Mouse (Mus musculus): ENCODE results near the gene Nprl2. TPM values are rescaled to one million over a fixed set of nuclear protein-coding genes. Genes with fewer than 3 reads are reported as not detected.

The Nprl2 gene
- polyA plus RNA-seq, 1 experiment from 2014 or later = 40.8 TPM

- H3K27ac ChIP-seq (ENCODE audit: low read length) = no peak overlapping the region
- no peak overlapping the region for H3K4me3 ChIP-seq (replicated peaks; ENCODE audit: low read length)
- 87% methylated on average over 10 of the region's 10 CpGs for WGBS
- H3K4me1 ChIP-seq (ENCODE audit: control insufficient read depth, insufficient read depth, low read length) = peaks cover 41% of the 10 kb centered on the region
- H3K4me2 ChIP-seq (ENCODE audit: low read depth, low read length) = no peak overlapping the region
- no peaks in the 10 kb centered on the region for H3K9me3 ChIP-seq (replicated peaks; ENCODE audit: control insufficient read depth, low read length)
- H3K36me3 ChIP-seq (ENCODE audit: control insufficient read depth, insufficient read depth, low read length) = 0 out of 2 replicates have a peak, but pooled peaks cover 11% of the 10 kb centered on the region
- ATAC-seq (ENCODE audit: insufficient read depth, low FRiP score) = no peak
- H3K27me3 ChIP-seq (ENCODE audit: control insufficient read depth, insufficient read depth, low read length) = no peaks in the 10 kb centered on the region
- H3K9ac ChIP-seq (ENCODE audit: low read length) = no peak overlapping the region
Measured at GRCm38 (mm10) chr9:107548820-107549219, 6.8 kb downstream of the Nprl2 start.

GRCm38 (mm10) chr9:107549297-107550074 lies 7.5 kb downstream of the Nprl2 start:
- Histone ChIP-seq H3K9ac (ENCODE audit: low read length) (no peak overlapping the region), H3K4me3 (replicated peaks; ENCODE audit: low read length) (no peak overlapping the region), H3K36me3 (ENCODE audit: control insufficient read depth, insufficient read depth, low read length) (0 out of 2 replicates have a peak, but pooled peaks cover 4% of the 10 kb centered on the region), H3K9me3 (replicated peaks; ENCODE audit: control insufficient read depth, low read length) (no peaks in the 10 kb centered on the region), H3K4me1 (ENCODE audit: control insufficient read depth, insufficient read depth, low read length) (peaks cover 41% of the 10 kb centered on the region), H3K27me3 (ENCODE audit: control insufficient read depth, insufficient read depth, low read length) (no peaks in the 10 kb centered on the region), H3K27ac (ENCODE audit: low read length) (no peak overlapping the region), H3K4me2 (ENCODE audit: low read depth, low read length) (no peak overlapping the region)
- 79% methylated on average over 20 of the region's 20 CpGs for WGBS
- no peak for ATAC-seq (ENCODE audit: insufficient read depth, low FRiP score)

- peak overlapping the region; percentile 25; the same call in 1 of the 2 replicates for H3K27ac ChIP-seq (ENCODE audit: low read length)
- no peaks in the 10 kb centered on the region for H3K9me3 ChIP-seq (replicated peaks; ENCODE audit: control insufficient read depth, low read length)
- peaks cover 41% of the 10 kb centered on the region for H3K4me1 ChIP-seq (ENCODE audit: control insufficient read depth, insufficient read depth, low read length)
- H3K27me3 ChIP-seq (ENCODE audit: control insufficient read depth, insufficient read depth, low read length) = no peaks in the 10 kb centered on the region
- no peak for ATAC-seq (ENCODE audit: insufficient read depth, low FRiP score)
- WGBS = 40% methylated on average over 23 of the region's 23 CpGs
- peak overlapping the region; percentile 96 for H3K4me2 ChIP-seq (ENCODE audit: low read depth, low read length)
- H3K36me3 ChIP-seq (ENCODE audit: control insufficient read depth, insufficient read depth, low read length) = no peaks in the 10 kb centered on the region
- H3K4me3 ChIP-seq (replicated peaks; ENCODE audit: low read length) = peak overlapping the region; percentile 49
- H3K9ac ChIP-seq (ENCODE audit: low read length) = peak overlapping the region; percentile 71
Measured at GRCm38 (mm10) chr9:107550491-107551116, 8.6 kb downstream of the Nprl2 start.

GRCm38 (mm10) chr9:107551117-107551889 lies 9.3 kb downstream of the Nprl2 start, which contains the start of gene Rassf1:
Gene Rassf1 (plus strand): TSS chr9:107551555.
- peak within 1 kb of the TSS; percentile 71 for H3K9ac ChIP-seq (ENCODE audit: low read length)
- no peaks in the 10 kb centered on the region for H3K9me3 ChIP-seq (replicated peaks; ENCODE audit: control insufficient read depth, low read length)
- peak within 1 kb of the TSS; percentile 96 for H3K4me2 ChIP-seq (ENCODE audit: low read depth, low read length)
- H3K4me1 ChIP-seq (ENCODE audit: control insufficient read depth, insufficient read depth, low read length) = peaks cover 48% of the 10 kb centered on the region
- peak within 1 kb of the TSS; percentile 64 for H3K27ac ChIP-seq (ENCODE audit: low read length)
- ATAC-seq (ENCODE audit: insufficient read depth, low FRiP score) = peak; percentile 48
- WGBS = under 1% methylated on average over 63 of the region's 63 CpGs
- peak within 1 kb of the TSS; percentile 49 for H3K4me3 ChIP-seq (replicated peaks; ENCODE audit: low read length)
- no peaks in the 10 kb centered on the region for H3K36me3 ChIP-seq (ENCODE audit: control insufficient read depth, insufficient read depth, low read length)
- no peaks in the 10 kb centered on the region for H3K27me3 ChIP-seq (ENCODE audit: control insufficient read depth, insufficient read depth, low read length)

GRCm38 (mm10) chr9:107551890-107552355 lies 9.9 kb downstream of the Nprl2 start:
- peak overlapping the region; percentile 49 for H3K4me3 ChIP-seq (replicated peaks; ENCODE audit: low read length)
- peak overlapping the region; percentile 64 for H3K27ac ChIP-seq (ENCODE audit: low read length)
- WGBS = 12% methylated on average over 8 of the region's 8 CpGs
- H3K9me3 ChIP-seq (replicated peaks; ENCODE audit: control insufficient read depth, low read length) = no peaks in the 10 kb centered on the region
- H3K4me2 ChIP-seq (ENCODE audit: low read depth, low read length) = peak overlapping the region; percentile 96
- peaks cover 48% of the 10 kb centered on the region for H3K4me1 ChIP-seq (ENCODE audit: control insufficient read depth, insufficient read depth, low read length)
- H3K36me3 ChIP-seq (ENCODE audit: control insufficient read depth, insufficient read depth, low read length) = no peaks in the 10 kb centered on the region
- peak overlapping the region; percentile 71 for H3K9ac ChIP-seq (ENCODE audit: low read length)
- no peaks in the 10 kb centered on the region for H3K27me3 ChIP-seq (ENCODE audit: control insufficient read depth, insufficient read depth, low read length)
- no peak for ATAC-seq (ENCODE audit: insufficient read depth, low FRiP score)

GRCm38 (mm10) chr9:107552690-107553393 lies 10.8 kb downstream of the Nprl2 start:
- 77% methylated on average over 5 of the region's 5 CpGs for WGBS
- H3K36me3 ChIP-seq (ENCODE audit: control insufficient read depth, insufficient read depth, low read length) = 0 out of 2 replicates have a peak, but pooled peaks cover 4% of the 10 kb centered on the region
- ATAC-seq (ENCODE audit: insufficient read depth, low FRiP score) = no peak
- H3K4me3 ChIP-seq (replicated peaks; ENCODE audit: low read length) = peak overlapping the region; percentile 73; the same call in 1 of the 2 replicates
- H3K4me1 ChIP-seq (ENCODE audit: control insufficient read depth, insufficient read depth, low read length) = peaks cover 45% of the 10 kb centered on the region
- no peaks in the 10 kb centered on the region for H3K9me3 ChIP-seq (replicated peaks; ENCODE audit: control insufficient read depth, low read length)
- no peaks in the 10 kb centered on the region for H3K27me3 ChIP-seq (ENCODE audit: control insufficient read depth, insufficient read depth, low read length)
- H3K9ac ChIP-seq (ENCODE audit: low read length) = no peak overlapping the region
- H3K27ac ChIP-seq (ENCODE audit: low read length) = no peak overlapping the region
- H3K4me2 ChIP-seq (ENCODE audit: low read depth, low read length) = peak overlapping the region; percentile 96

- Histone ChIP-seq H3K9me3 (replicated peaks; ENCODE audit: control insufficient read depth, low read length) (no peaks in the 10 kb centered on the region), H3K27me3 (ENCODE audit: control insufficient read depth, insufficient read depth, low read length) (no peaks in the 10 kb centered on the region), H3K4me2 (ENCODE audit: low read depth, low read length) (peak overlapping the region; percentile 96), H3K36me3 (ENCODE audit: control insufficient read depth, insufficient read depth, low read length) (peaks cover 12% of the 10 kb centered on the region), H3K4me3 (replicated peaks; ENCODE audit: low read length) (peak overlapping the region; percentile 73), H3K9ac (ENCODE audit: low read length) (peak overlapping the region; percentile 77), H3K4me1 (ENCODE audit: control insufficient read depth, insufficient read depth, low read length) (peaks cover 45% of the 10 kb centered on the region), H3K27ac (ENCODE audit: low read length) (peak overlapping the region; percentile 83)
- peak; percentile 27; the same call in 1 of the 2 replicates for ATAC-seq (ENCODE audit: insufficient read depth, low FRiP score)
- 5% methylated on average over 37 of the region's 37 CpGs for WGBS
Measured at GRCm38 (mm10) chr9:107553541-107554318, 11.7 kb downstream of the Nprl2 start.

- no peaks in the 10 kb centered on the region for H3K27me3 ChIP-seq (ENCODE audit: control insufficient read depth, insufficient read depth, low read length)
- ATAC-seq (ENCODE audit: insufficient read depth, low FRiP score) = peak; percentile 91
- H3K9me3 ChIP-seq (replicated peaks; ENCODE audit: control insufficient read depth, low read length) = no peaks in the 10 kb centered on the region
- H3K9ac ChIP-seq (ENCODE audit: low read length) = peak overlapping the region; percentile 93
- H3K4me3 ChIP-seq (replicated peaks; ENCODE audit: low read length) = peak overlapping the region; percentile 73
- peak overlapping the region; percentile 95 for H3K27ac ChIP-seq (ENCODE audit: low read length)
- under 1% methylated on average over 53 of the region's 53 CpGs for WGBS
- H3K36me3 ChIP-seq (ENCODE audit: control insufficient read depth, insufficient read depth, low read length) = peaks cover 18% of the 10 kb centered on the region
- peak overlapping the region; percentile 96 for H3K4me2 ChIP-seq (ENCODE audit: low read depth, low read length)
- H3K4me1 ChIP-seq (ENCODE audit: control insufficient read depth, insufficient read depth, low read length) = peaks cover 45% of the 10 kb centered on the region
Measured at GRCm38 (mm10) chr9:107554319-107554825, 12.3 kb downstream of the Nprl2 start.
